Mouse (Mus musculus) T-helper 17 cell (primary cell): Measurements from ENCODE around the gene Rapgef1.

Experiments used
- in situ Hi-C, 2 experiments: fragments of 300-600 bp; cut with MboI, MseI; formaldehyde crosslinking; loops; 1 replicate in 1 of 2; 2 replicates in 1 of 2; pipeline ENCODE4 v1.15.1; 2025; ENCODE audit warnings: high pct_unique_total_duplicates in 2 of 2

Gene Rapgef1

DNA sequence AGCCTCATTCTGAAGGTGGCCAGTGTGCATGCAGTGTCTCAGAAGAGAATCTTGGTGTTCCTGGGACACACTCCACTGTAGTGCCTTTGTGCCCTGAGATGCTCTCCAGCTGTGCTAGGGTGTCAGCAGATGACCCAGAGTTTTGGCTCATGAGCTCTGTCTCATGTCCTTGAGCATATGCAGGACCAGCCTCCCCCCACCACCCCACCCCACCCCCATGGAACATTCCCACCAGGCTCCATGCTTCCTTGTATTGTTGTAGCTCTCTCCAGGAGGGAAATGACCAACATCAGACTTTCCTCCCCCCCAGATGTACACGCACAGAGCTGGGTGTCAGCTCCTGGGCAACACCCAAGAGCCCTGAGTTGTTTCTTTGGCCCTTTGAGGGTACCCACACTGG lies 19.9 kb downstream of the Rapgef1 start:
- in situ Hi-C loops, result loop anchor here in 1 of 2 experiments (25.0 kb wide), 1 partner anchor 1073 kb away; no protein-coding TSS in a partner anchor

DNA sequence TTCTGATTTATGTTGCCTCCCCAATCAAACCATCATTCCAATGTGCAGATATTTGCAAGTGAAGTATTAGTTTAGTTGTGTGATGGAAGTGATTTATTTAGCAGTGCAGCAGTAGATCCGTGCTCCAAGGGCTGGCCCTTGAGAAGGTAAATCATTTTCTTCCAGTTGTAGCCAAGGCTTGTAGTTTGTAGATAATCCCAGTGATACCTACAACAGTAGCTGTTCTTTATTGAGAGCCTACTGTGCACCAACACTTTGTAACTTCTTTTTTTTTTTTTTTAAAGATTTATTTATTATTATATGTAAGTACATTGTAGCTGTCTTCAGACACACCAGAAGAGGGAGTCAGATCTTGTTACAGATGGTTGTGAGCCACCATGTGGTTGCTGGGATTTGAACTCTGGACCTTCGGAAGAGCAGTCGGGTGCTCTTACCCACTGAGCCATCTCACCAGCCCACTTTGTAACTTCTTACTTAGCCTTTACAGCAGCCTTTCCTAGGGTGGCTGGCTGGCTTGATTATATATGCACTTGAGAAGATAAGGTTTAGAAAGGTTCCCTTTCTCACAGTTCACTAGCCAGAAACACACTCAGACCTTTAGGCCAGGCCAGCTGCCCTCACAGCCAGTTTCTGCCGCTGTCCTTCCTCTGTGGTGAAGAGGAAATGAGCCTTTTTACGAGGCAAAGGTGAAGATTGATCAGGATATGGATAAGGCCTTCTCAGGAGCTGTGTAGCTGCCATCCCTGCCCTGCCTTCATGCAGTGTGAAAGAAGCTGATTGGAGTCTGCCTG lies 20.6 kb downstream of the Rapgef1 start:
- in situ Hi-C loops, result loop anchor here in 1 of 2 experiments (25.0 kb wide), 1 partner anchor 1072 kb away; no protein-coding TSS in a partner anchor

DNA sequence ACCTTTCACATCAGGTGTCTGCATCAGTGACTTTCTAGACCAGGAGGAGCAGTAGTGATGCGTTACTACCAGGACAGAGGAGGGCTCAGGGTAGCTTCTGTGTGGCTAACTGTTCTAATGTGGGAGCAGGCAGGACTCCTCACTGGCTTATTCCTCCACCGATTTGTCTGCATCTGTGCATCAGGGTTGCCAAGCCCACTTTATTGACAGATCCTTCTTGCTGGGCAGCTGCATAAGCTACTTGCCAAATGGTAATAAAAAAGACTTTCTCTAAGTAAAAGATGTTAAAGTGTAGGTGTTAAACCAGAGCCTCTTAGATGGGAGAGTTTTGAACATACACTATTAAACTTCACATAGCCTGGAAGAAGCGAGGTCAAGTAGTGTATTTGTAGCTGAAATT lies 22.2 kb downstream of the Rapgef1 start:
- in situ Hi-C loops, result loop anchor here in 1 of 2 experiments (25.0 kb wide), 1 partner anchor 1071 kb away; no protein-coding TSS in a partner anchor

DNA sequence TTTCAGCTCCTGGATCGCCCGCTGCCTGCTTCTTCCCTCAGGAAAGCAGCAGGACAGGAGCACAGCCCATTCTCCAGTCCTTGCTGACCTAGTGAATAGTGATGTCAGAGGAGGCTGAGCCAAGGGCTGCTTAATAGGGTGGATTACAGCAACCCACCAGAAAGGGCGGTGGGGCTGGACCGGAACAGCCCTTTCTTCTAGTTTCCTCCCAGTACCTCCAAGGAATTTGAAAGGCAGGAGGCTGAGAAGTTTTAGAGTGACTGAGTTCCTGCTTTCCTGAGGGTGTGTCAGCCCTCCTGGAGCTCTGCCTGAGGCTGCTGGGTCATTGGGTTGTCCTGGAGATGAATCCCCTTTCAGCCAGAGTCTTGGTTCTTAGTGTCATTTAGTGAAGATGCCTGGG lies 23.9 kb downstream of the Rapgef1 start:
- in situ Hi-C loops, result loop anchor here in 1 of 2 experiments (25.0 kb wide), 1 partner anchor 1069 kb away; no protein-coding TSS in a partner anchor

DNA sequence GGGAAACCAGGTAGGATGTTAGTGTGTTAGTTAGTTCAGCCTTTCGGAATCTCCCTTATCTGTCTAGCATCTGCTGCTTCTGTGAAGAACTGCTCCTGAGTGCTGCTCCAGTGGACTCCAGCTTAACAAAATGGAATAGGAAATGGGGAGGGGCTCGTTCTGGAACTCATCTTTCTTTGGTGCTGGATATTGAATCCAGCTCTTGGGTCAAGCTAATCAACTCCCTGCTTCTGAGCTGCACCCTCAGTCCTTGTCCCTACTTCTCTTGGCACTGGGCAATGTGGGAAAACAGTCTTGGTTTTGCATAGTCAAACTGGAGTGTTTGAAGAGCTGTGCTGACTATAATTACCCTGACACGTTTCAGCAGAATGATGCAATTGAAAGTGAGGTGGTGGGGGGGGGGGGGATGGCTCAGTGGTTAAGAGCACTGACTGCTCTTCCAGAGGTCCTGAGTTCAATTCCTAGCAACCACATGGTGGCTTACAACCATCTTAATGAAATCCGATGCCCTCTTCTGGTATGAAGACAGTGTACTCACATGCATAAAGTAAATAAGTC lies 25.6 kb downstream of the Rapgef1 start:
- in situ Hi-C loops, result loop anchor here in 1 of 2 experiments (25.0 kb wide), 1 partner anchor 1067 kb away; no protein-coding TSS in a partner anchor

DNA sequence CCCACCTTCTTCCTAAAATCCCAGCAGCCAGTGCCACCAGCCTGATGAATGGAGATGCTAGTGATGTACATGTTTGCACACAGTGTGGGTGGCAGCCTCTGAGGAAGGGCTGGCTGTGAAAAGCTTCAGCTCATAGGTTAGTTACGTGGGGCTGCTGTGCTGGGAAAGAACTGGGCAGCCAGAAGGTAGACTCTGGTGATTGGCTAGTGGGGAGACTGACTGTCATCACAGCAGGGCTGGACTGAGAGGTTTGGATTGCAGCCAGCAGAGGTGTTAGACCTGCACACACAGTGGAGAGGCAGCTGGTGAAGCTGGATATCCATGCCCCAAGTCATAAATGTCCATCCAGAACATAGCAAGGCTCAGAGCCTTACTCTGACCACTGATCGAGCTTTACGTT lies 27.1 kb downstream of the Rapgef1 start:
- in situ Hi-C loops, result loop anchor here in 1 of 2 experiments (25.0 kb wide), 1 partner anchor 1066 kb away; no protein-coding TSS in a partner anchor

DNA sequence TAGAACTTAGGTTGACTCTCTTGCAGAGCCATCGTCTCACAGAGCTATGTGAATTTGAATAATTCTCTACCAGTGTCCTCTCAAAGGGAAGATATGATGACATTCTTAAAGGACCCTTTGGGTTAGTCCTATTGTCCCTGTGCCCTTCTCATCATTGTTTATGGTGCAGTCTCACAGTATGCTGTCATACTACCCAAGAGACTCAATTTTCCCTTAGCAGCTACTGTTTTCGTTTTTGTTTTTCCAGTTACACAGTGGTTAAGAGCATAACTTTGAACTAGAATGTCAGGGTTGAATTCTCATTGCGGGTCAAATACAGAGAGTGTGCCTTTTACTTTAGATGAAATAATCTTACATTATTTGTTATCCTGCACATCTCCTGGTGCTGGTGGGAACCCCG lies 27.6 kb downstream of the Rapgef1 start:
- in situ Hi-C loops, result loop anchor here in 1 of 2 experiments (25.0 kb wide), 1 partner anchor 1065 kb away; no protein-coding TSS in a partner anchor

DNA sequence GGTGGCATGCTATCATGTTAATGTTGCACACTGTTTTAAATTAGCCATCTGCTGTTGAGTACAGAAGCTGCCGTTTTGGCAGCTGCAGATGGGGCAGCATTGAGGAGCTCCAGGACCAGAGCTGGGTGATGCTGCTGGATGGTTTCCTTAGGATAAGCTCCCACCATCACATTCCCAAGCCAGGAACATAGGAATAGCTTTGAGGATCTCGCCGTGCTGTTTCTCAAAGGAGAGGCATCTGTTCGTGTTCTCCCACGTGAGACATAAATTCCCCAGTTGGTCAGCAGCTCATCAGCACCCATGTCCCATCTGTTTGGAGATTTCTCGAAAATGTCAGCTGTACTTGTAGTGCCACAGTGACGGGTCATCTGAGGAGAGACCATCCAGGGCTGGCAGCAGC lies 28.3 kb downstream of the Rapgef1 start:
- in situ Hi-C loops, result loop anchor here in 1 of 2 experiments (25.0 kb wide), 1 partner anchor 1064 kb away; no protein-coding TSS in a partner anchor

DNA sequence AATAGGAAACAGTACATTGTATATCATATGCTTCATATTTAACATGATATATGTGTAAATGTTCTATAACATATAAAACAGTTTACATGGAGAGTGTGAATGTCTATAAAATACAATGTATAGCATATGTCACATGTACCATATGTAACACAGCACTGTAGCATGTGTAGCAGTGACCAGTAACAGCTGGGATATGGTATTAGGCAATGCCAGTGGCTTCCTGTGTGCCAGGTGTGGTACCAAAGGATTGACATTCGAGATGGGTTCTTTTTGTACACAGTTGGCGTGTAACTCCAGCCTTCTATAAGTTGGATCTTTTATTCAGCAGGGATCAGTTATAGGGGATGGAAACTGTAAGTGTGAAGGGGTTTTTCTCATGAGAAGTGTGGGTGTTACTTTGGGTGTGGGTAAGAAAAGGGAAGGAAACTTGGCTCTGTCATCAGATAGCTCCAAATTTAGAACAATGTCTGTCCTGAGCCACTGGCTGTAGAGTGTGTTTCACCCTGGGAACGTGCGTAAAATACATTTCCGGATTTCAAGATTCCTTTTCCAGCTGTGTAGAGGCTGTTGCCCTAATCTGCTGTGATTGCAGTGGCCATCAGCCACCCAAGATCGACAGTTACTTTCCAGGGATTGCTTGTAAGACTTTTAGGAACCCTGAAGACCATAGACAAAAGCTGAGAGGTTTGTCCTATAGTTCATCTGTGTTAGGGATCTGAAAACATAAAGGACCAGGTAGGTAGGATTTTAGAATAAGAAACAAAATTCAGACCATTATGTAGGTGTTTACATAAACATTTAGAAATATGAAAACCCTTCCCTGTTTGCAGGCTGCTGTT lies 29.7 kb downstream of the Rapgef1 start:
- in situ Hi-C loops, result loop anchor here in 1 of 2 experiments (25.0 kb wide), 1 partner anchor 1063 kb away; no protein-coding TSS in a partner anchor

DNA sequence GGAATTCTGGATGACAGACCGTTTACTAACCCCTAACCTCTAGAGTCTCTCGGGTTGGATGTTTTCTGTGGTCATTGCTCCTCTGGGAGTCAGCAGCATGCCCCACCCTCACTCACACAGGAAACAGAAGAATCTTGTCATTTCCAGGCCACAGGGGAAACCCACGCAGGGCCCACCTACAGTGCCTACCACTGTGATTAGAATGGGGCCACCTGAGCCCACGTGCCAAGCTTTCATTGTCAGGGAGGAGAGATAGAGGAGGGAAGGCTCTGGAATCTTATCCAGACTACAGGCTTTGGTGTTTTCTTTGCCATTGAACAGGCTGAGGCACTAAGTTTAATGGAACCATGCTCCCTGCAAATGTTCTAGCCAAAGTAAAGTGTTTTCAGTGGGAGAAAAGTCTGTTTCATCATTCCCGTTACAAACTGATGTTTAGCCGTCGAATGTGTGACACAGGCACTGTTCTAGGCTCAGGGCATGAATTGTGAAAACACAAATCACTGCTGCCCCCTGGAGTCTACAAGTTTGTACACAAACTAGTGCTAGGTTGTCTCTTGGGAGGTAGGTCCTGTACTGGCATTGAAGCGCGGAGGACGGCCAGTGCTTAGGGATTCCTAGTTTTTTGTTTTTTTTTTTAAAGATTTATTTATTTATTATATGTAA lies 30.4 kb downstream of the Rapgef1 start:
- in situ Hi-C loops, result loop anchor here (25.0 kb wide), 1 partner anchor 1062 kb away; no protein-coding TSS in a partner anchor

DNA sequence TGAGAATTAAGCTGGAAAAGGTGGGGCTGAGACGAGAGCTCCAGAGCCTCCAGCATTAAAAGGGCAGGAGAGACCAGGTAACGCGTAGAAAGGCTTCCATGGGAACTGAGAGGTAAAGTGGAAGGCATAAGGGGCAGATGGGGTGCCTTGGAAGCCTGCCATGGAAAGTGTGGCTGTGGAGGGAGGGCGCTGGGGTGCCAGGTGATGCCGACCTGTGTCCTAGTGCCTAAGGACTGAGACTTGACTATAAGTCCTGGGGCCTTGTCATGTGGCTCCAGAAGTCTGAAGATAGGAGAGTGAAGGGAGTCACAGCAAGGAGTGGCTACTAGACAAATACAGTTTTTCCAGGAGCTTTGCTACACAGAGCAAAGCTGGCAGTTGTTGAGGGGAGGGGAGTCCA lies 32.4 kb downstream of the Rapgef1 start:
- in situ Hi-C loops, result loop anchor here in 1 of 2 experiments (25.0 kb wide), 1 partner anchor 1060 kb away; no protein-coding TSS in a partner anchor

DNA sequence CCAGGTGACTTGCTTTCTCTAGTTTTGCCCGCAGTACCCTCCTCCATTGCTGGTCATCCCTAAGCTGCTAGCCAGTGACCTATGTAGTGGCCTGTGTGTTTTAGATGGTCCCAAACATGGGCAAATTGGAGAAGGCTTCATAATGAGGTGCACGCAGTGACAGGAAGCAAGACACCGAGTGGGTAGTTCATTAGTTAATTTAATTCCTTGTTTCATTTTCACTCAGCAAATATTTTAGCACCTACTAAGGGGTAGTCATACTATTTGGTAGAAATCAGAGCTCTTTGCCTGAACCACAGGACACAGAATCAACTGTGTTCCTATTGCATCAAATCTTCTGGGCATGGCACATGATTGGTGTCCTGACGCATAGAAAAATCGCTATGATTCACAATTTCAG lies 35.9 kb downstream of the Rapgef1 start:
- in situ Hi-C loops, result loop anchor here in 1 of 2 experiments (25.0 kb wide), 1 partner anchor 1057 kb away; no protein-coding TSS in a partner anchor

DNA sequence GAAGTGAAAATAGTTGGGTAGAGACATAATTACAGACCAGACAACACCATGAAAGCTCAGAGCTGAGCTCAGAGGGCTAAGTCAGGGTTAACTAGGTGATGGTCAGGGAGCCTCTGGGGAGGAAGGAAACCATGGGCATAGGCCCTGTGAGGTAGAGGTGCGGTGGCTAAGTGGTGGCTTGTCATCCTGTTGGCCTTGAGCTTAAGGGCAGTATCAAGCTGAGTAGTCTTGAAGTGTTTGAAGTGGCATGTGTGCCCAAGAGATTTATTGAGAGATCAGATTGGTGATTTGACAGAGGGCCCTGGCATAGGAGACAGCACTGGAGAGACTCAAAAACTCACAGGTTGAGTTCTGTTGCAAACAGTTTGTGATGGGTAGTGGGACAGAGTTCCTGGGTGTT lies 36.6 kb downstream of the Rapgef1 start:
- in situ Hi-C loops, result loop anchor here in 1 of 2 experiments (25.0 kb wide), 1 partner anchor 1056 kb away; no protein-coding TSS in a partner anchor

DNA sequence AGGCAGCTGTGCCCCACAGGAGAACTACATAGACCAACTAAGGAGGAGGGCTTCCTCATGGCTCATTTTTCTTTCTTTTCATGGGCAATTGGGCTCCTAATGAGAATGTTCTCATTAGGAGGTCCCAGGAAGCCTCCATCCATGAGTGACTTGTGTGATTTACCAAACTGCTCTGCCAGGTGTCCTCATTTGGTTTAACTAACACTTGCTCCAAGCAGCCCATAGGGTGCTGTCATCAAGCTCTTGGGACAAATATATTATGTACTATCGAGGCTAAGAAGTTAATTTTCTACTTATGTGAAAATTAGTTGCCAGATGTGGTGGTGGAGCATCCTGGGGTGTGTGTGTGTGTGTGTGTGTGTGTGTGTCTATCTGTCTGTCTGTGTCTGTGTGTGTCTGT lies 37.6 kb downstream of the Rapgef1 start:
- in situ Hi-C loops, result loop anchor here in 1 of 2 experiments (25.0 kb wide), 1 partner anchor 1055 kb away; no protein-coding TSS in a partner anchor

DNA sequence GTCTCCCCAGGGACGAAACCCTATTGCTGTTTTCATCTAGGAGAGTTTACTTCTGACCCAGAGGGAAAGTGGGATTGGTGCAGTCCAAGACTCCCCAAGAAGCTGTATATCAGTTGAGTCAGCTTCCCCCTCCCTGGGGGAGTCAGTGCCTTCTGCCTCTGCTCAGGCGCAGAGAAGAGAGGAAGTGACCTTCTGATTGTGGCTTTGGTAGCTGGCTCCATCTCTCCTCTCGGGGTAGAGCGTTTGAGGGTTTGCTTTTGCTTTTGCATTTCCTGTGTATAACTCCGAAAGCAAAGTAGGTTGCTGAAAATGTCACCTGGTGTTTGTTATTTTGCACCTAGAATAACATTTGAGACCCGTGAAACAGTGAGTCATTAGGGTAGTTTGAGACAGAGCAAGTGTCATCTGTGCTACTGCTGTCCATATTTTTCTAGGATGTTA lies 42.3 kb downstream of the Rapgef1 start:
- in situ Hi-C loops, result loop anchor here in 1 of 2 experiments (25.0 kb wide), 1 partner anchor 1051 kb away; no protein-coding TSS in a partner anchor

DNA sequence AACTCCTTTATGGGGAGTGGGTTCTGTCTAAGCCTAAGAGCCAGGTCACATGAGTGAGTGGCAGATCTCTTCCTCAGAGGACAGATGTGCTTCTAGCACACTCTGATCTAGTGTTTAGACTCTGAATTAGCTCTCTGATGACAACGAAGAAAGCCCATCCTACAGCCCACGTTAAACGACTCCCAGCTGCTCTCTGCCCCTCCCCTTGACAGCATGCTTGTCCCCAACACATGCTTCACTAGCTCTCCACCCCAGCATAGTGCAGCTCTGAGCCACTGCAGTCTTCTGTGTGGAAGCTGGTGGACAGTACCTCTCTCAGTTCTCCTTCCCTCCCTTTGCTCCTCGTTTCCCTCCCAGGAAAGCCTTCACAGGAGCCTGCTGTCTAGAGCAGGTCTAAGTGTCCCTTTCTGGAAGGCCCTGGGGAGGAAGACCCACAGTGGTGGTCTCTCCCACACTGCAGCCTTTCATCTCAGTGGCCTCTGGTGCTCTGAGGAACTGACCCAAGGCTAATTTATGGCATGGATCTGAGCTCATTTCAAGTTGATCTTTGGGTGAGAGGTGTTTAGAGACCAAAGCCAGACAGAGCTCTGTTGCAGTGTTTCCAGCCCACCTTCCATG lies 43.8 kb downstream of the Rapgef1 start:
- in situ Hi-C loops, result loop anchor here in 1 of 2 experiments (25.0 kb wide), 1 partner anchor 1049 kb away; no protein-coding TSS in a partner anchor

DNA sequence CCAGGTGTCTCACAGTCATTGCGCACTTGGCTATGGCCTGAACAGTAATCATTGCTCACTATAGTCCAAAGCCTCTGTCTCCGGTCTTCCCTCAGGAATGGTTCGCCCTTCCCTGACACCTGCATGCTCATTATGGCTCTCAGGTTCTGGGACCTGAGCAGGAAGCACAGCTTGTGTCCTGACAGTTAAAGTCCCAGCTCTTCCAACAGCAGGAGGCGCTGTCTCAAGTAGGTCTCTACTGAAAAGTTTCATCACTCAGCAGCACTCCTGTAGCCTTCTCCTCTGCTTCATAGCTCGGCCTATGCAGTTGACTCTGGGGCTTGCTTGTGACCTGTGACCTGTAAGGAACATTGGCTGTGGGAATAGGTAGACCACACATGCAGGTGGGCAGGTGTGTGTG lies 45.9 kb downstream of the Rapgef1 start:
- in situ Hi-C loops, result loop anchor here (5.0 to 25.0 kb wide), 3 partner anchors 38 to 1203 kb away; no protein-coding TSS in a partner anchor

DNA sequence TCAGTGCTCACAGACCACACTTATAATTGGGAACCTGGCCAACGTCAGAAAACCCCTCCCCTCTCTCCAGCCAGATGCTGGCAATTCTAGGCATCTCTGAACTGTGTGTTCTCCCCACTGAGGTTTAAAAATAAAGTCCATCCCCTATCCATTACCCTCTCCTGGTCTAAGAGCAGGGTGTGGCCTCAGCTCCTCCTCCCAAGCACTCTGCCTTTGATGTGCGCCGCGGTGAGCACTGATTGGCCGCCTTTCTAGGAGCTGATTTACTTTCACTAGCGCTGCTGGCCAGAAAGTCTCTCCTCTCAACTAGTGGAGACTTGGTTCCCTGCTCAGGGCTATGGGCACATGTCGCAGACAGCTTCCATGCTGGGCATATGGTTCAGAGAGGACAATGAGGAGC lies 47.1 kb downstream of the Rapgef1 start:
- in situ Hi-C loops, result loop anchor here (5.0 to 25.0 kb wide), 3 partner anchors 39 to 1204 kb away; no protein-coding TSS in a partner anchor

DNA sequence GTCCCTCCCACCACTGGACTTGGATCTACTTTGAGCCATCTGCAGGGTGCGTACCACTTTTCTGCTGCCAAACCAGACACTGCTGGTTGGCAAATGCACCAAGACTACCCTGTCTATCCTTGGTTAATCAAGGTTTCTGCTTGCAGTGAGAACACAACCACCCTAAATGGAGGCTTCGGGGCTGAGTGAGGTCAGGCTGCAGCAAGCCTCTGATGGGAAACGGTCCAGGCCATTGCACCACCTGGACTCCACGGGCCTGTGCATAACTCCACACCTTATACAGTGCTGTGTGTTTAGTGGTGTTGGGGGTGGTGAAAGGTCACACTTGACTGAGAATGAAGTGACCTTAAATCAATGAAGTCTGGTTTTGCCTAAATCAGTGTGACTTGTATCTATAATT lies 47.6 kb downstream of the Rapgef1 start:
- in situ Hi-C loops, result loop anchor here (5.0 to 25.0 kb wide), 3 partner anchors 40 to 1205 kb away; no protein-coding TSS in a partner anchor
